Mouse (Mus musculus): ENCODE data around the gene Serinc1. TPM values are rescaled to one million over a fixed set of nuclear protein-coding genes. Genes with fewer than 3 reads are reported as not detected.
A peak's percentile ranks its signal among the peaks of the same experiment; 100 is the strongest.
"Not testable (repeated sequence)": the region's sequence is repeated elsewhere in the genome, so short reads cannot be mapped to it uniquely, and the experiment has no call there.

The Serinc1 gene
- polyA plus RNA-seq, 1 experiment: 179 TPM

GRCm38 (mm10) chr10:57549631-57550030 is 17.3 kb upstream of the Serinc1 start:
- Histone ChIP-seq H3K27ac (ENCODE audit: insufficient read depth, low read depth, low read length) (no peak overlapping the region), H3K4me1 (ENCODE audit: control insufficient read depth, insufficient read depth, low read length) (no peaks in the 10 kb centered on the region), H3K4me3 (ENCODE audit: insufficient read depth, low read depth, low read length) (no peak overlapping the region)
- TF ChIP-seq CTCF (IDR thresholded peaks at IDR 0.05; ENCODE audit: insufficient read depth, low read depth, low read length) (no peak), POLR2A (IDR thresholded peaks at IDR 0.05; ENCODE audit: insufficient read depth, low read depth, low read length) (no peak)
- WGBS: 85% methylated on average over 4 of the region's 4 CpGs

DNA sequence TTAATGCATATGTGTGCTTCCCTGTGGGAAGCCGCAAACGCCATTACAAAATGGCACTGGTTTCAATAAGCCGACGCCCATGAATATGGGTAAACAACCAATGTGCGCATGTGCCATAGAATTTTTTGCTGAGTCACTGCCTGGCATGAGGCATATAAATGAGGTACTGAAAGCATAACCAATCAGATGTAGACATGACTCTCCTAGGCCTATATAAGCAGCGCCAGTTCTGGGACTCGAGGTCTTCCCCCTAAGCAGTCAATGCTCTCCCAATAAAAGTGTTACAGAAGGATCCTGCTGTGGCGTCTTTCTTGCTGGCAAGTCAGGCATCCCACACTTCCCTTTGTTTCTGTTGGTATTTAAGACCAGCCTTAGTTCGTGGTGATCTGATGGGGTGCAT is 11.6 kb upstream of the Serinc1 start:
- not testable (repeated sequence) for H3K4me1 ChIP-seq (ENCODE audit: control insufficient read depth, insufficient read depth, low read length); H3K4me3 ChIP-seq (ENCODE audit: insufficient read depth, low read depth, low read length); H3K27ac ChIP-seq (ENCODE audit: insufficient read depth, low read depth, low read length)
- 75% methylated on average over 9 of the region's 9 CpGs for WGBS

DNA sequence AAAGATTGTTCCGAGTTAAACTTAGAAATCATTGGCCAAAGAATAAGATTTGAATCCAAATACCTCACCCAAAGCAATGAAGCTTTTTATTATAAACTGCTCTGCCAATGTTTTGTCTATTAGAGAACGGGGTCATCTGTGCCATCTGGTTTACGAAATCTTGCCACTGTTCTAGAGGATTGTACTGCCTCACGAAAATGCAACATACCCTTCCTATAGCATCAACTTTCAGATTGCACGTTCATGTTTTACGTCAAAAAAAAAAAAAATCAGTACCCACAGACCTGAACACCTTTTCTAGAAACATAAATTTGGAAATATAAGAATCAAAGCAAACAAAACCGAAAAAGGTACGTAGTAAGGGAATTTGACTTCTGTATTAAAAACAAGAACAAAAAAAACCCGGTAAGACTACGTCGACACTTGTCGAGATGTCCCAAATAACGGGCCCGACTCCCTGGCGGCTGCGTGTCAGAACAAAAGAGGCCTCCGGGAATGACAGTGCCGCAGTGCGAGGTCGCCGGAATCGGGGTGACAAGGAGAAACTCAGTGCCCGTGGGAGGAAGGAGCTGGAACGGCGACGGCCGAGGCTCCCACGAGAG is 613 bp downstream of the Serinc1 start:
- H3K4me3 ChIP-seq (ENCODE audit: insufficient read depth, low read depth, low read length): peak overlapping the region; percentile 70
- peak overlapping the region; percentile 65 for H3K27ac ChIP-seq (ENCODE audit: insufficient read depth, low read depth, low read length)
- H3K4me1 ChIP-seq (ENCODE audit: control insufficient read depth, insufficient read depth, low read length): no peaks in the 10 kb centered on the region
- TF ChIP-seq POLR2A (IDR thresholded peaks at IDR 0.05; ENCODE audit: insufficient read depth, low read depth, low read length): no peak
- TF ChIP-seq CTCF (IDR thresholded peaks at IDR 0.05; ENCODE audit: insufficient read depth, low read depth, low read length): no peak
- under 1% methylated on average over 28 of the region's 28 CpGs for WGBS

DNA sequence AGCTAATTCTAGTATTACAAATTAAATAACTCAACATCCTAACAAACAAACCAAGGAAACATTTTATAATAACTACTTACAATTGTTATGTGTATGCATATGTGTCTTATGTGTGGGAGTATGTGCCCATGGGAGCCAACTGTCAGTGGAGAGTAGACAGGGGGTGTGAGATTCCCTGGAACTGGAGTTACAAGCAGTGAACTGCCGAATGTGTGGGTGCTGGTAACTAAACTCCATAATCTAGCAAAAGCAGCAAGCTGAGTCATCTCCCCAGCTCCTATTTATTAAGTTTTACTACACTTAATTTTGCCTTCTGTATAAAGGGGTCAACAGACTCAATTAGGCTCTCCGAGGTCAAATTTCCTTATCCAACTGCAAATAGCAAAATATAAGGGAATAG is 1.3 kb downstream of the Serinc1 start:
- no peak for TF ChIP-seq CTCF (IDR thresholded peaks at IDR 0.05; ENCODE audit: insufficient read depth, low read depth, low read length)
- no peak for TF ChIP-seq POLR2A (IDR thresholded peaks at IDR 0.05; ENCODE audit: insufficient read depth, low read depth, low read length)
- Histone ChIP-seq H3K4me1 (ENCODE audit: control insufficient read depth, insufficient read depth, low read length) (no peaks in the 10 kb centered on the region), H3K4me3 (ENCODE audit: insufficient read depth, low read depth, low read length) (no peak overlapping the region; the same call in 1 of the 2 replicates), H3K27ac (ENCODE audit: insufficient read depth, low read depth, low read length) (no peak overlapping the region)
- 18% methylated on average over 2 of the region's 2 CpGs for WGBS

DNA sequence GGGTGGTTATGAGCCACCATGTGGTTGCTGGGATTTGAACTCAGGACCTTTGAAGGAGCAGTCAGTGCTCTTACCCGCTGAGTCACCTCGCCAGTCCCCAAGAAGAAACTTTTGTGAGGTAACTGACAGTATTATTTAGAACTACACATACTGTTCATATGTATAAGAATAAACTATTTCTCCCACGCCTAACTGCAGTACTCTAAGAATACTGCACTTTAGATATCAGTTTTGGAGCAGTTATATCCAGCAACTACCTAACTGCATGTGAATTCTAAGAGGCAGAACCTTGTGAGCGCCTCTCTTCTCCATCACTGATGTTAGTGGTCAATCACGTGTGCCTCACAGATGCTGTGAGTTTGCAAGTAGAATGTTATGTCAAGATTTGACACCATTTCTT is 5.9 kb downstream of the Serinc1 start:
- H3K4me3 ChIP-seq (ENCODE audit: insufficient read depth, low read depth, low read length): no peak overlapping the region
- H3K4me1 ChIP-seq (ENCODE audit: control insufficient read depth, insufficient read depth, low read length): no peaks in the 10 kb centered on the region
- H3K27ac ChIP-seq (ENCODE audit: insufficient read depth, low read depth, low read length): no peak overlapping the region
- 90% methylated on average over 5 of the region's 5 CpGs for WGBS
- TF ChIP-seq POLR2A (IDR thresholded peaks at IDR 0.05; ENCODE audit: insufficient read depth, low read depth, low read length) (no peak), CTCF (IDR thresholded peaks at IDR 0.05; ENCODE audit: insufficient read depth, low read depth, low read length) (no peak)

- H3K27ac ChIP-seq (ENCODE audit: insufficient read depth, low read depth, low read length): no peak overlapping the region
- no peaks in the 10 kb centered on the region for H3K4me1 ChIP-seq (ENCODE audit: control insufficient read depth, insufficient read depth, low read length)
- H3K4me3 ChIP-seq (ENCODE audit: insufficient read depth, low read depth, low read length): no peak overlapping the region
- no peak for TF ChIP-seq CTCF (IDR thresholded peaks at IDR 0.05; ENCODE audit: insufficient read depth, low read depth, low read length)
- TF ChIP-seq POLR2A (IDR thresholded peaks at IDR 0.05; ENCODE audit: insufficient read depth, low read depth, low read length): no peak
- 55% methylated on average over 1 of the region's 1 CpGs for WGBS
Observed at GRCm38 (mm10) chr10:57515278-57515677, 17.1 kb downstream of the Serinc1 start.

GRCm38 (mm10) chr10:57514616-57515015 is 17.7 kb downstream of the Serinc1 start:
- Histone ChIP-seq H3K4me1 (ENCODE audit: control insufficient read depth, insufficient read depth, low read length) (no peaks in the 10 kb centered on the region), H3K4me3 (ENCODE audit: insufficient read depth, low read depth, low read length) (no peak overlapping the region), H3K27ac (ENCODE audit: insufficient read depth, low read depth, low read length) (no peak overlapping the region)
- TF ChIP-seq POLR2A (IDR thresholded peaks at IDR 0.05; ENCODE audit: insufficient read depth, low read depth, low read length) (no peak), CTCF (IDR thresholded peaks at IDR 0.05; ENCODE audit: insufficient read depth, low read depth, low read length) (no peak)
- WGBS: 88% methylated on average over 2 of the region's 2 CpGs

DNA sequence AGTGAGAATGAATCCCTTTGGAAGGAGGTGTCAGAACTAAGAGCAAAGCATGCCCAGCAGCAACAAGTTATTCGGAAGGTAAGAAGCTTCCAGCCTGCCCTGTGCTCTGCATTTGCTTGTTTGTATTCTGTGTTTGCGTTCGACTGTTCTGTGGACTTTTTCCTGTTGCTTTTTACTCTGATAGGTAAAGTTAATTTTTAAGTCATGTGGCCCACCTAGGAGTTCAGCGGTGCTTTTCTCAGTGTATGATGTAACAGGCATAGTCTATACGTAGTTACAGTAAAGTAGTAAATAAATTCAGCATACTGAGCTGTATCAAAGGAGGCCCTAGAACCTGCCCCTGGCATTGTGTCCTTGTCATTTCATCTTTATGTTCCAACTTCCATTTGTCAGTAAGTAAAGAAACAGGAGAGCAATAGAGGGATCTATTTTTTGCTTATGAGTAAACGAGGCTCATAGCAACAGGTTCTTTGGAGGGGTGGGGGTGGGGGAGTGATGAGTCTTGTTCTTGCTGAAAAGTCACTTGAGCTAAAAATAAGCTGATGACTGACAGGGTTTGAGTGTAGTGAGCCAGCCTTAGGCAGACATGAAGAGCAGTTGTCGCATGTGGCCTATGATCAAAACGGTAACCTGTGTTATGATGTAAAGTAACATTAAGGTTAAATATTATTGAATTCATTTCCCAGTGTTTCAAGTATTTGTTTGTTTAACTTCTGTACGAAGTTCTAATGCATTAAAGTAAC is 32.7 kb downstream of the Serinc1 start:
- TF ChIP-seq POLR2A (IDR thresholded peaks at IDR 0.05; ENCODE audit: insufficient read depth, low read depth, low read length): no peak
- no peak for TF ChIP-seq CTCF (IDR thresholded peaks at IDR 0.05; ENCODE audit: insufficient read depth, low read depth, low read length)
- H3K4me1 ChIP-seq (ENCODE audit: control insufficient read depth, insufficient read depth, low read length): no peaks in the 10 kb centered on the region
- WGBS: 79% methylated on average over 9 of the region's 9 CpGs

GRCm38 (mm10) chr10:57492050-57492449 is 40.3 kb downstream of the Serinc1 start:
- H3K4me3 ChIP-seq (ENCODE audit: insufficient read depth, low read depth, low read length): no peak overlapping the region
- no peak for TF ChIP-seq POLR2A (IDR thresholded peaks at IDR 0.05; ENCODE audit: insufficient read depth, low read depth, low read length)
- TF ChIP-seq CTCF (IDR thresholded peaks at IDR 0.05; ENCODE audit: insufficient read depth, low read depth, low read length): no peak
- H3K4me1 ChIP-seq (ENCODE audit: control insufficient read depth, insufficient read depth, low read length): peaks cover 3% of the 10 kb centered on the region; the same call in 1 of the 2 replicates
- 68% methylated on average over 2 of the region's 2 CpGs for WGBS
- H3K27ac ChIP-seq (ENCODE audit: insufficient read depth, low read depth, low read length): no peak overlapping the region

More for the DNA sequence above, 32.7 kb downstream of the Serinc1 start:
- H3K27ac ChIP-seq (ENCODE audit: insufficient read depth, low read depth, low read length): no peak overlapping the region
- H3K4me3 ChIP-seq (ENCODE audit: insufficient read depth, low read depth, low read length): no peak overlapping the region
